Mouse (Mus musculus) Patski (cell line): ENCODE measurements at regions not wholly inside any gene's neighbourhood (a gene's known extent, or its start where the extent isn't known, plus 50 kb on each side); places are given as distances from the start of the nearest gene placed in this dataset.

Source experiments
- ATAC-seq: fragments of 100-300 bp; one replicate; pipeline ENCODE4 v1.8.0; 2021
- CTCF ChIA-PET: fragments of 350-600 bp; sonication (Branson Sonifier 250); formaldehyde crosslinking; loops from one replicate; lab custom pipeline; 2022; ENCODE audit warnings: inconsistent platforms; lab: Charles Lee
- POLR2A ChIA-PET: fragments of 350-600 bp; sonication (Branson Sonifier 250); formaldehyde crosslinking; loops from one replicate; lab custom pipeline; 2022; ENCODE audit warnings: antibody characterized with exemption, inconsistent platforms; lab: Charles Lee
- DNase-seq: peaks from one replicate; pipeline ENCODE4 v3.0.0-alpha.2; 2011; ENCODE audit warnings: low read depth, low spot score
- H3K27me3 ChIP-seq: fragments of 371-371 bp; one replicate; pipeline ENCODE4 v1.5.1; 2021
- CTCF ChIP-seq: fragments of 100-300 bp; IDR thresholded peaks from one replicate; pipeline ENCODE4 v1.5.1; 2021
- in situ Hi-C: fragments of 300-500 bp; cut with MboI; formaldehyde crosslinking; loops from 3 replicates; pipeline ENCODE4 v1.11.1; 2018; ENCODE audit warnings: low pct_unique_long_range_greater_than_20kb, mixed read lengths

GRCm38 (mm10) chr14:64511300-64511699 is 407.2 kb downstream of the Prss52 start:
- in situ Hi-C loops = no loop called here
- ATAC-seq (no peak), DNase-seq (no peak)
- no peak for TF ChIP-seq CTCF
- peaks cover 13% of the 10 kb centered on the region for H3K27me3 ChIP-seq
- POLR2A ChIA-PET = no interaction called here
- CTCF ChIA-PET = no interaction called here

DNA sequence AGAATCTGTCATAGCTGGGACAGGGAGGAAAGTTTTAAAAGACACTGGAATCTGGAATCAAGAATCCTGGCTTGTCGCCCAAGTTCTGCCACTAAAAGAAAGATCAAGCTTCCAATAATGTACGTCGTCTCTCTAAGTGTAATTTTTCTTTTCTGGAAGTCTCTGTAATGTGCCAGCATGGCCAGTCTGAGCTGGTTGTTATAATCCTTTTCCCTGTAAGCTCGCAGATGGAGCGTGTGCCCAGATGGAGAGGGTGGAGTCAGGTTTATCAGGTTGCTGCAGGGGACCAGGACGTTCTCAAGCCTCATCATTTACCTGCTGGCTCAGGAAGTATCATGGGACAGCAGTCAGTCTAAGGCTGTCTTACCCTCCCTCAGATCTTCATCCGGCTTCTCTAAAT is 408.6 kb downstream of the Prss52 start:
- no peak for TF ChIP-seq CTCF
- in situ Hi-C loops = no loop called here
- H3K27me3 ChIP-seq = peaks cover 13% of the 10 kb centered on the region
- no peak for DNase-seq
- ChIA-PET POLR2A (no interaction called here), CTCF (no interaction called here)
- no peak for ATAC-seq

DNA sequence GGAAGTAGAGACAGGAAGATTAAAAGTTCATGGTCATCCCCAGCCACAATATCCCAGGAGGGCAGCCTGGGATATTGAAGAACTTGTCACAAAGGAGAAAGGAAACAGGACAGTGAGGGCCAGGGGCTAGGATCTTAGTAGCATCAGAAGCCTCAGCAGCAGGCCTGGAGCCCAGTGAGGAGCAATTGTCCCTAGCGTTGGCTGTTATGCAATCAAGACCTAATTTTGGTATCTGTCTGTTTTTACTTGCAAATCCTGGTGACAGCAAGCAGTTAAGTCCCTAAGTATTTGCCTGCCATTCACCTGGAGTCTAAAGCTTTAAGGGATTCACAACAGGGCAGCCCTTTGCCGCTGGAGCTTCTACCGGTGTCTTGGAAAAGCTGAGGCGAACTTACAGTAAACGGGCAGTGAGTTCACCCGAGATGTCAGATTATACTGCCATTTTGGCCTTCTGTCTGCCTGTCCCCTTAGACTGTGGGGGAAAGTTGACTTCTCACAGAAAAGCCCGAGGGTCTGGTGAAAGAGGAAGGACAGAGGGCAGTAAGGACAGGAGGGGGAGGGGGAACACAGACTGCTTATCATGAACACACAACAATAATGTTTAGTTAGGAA is 413.6 kb downstream of the Prss52 start:
- TF ChIP-seq CTCF = no peak
- DNase-seq (no peak), ATAC-seq (no peak)
- peaks cover 27% of the 10 kb centered on the region for H3K27me3 ChIP-seq
- in situ Hi-C loops = no loop called here
- ChIA-PET POLR2A (no interaction called here), CTCF (no interaction called here)

- ChIA-PET CTCF (no interaction called here), POLR2A (no interaction called here)
- TF ChIP-seq CTCF = no peak
- no peak for DNase-seq
- H3K27me3 ChIP-seq = peaks cover 40% of the 10 kb centered on the region
- ATAC-seq = no peak
- in situ Hi-C loops = no loop called here
These were observed 420.6 kb downstream of the Prss52 start for GRCm38 (mm10) chr14:64524641-64525040.

DNA sequence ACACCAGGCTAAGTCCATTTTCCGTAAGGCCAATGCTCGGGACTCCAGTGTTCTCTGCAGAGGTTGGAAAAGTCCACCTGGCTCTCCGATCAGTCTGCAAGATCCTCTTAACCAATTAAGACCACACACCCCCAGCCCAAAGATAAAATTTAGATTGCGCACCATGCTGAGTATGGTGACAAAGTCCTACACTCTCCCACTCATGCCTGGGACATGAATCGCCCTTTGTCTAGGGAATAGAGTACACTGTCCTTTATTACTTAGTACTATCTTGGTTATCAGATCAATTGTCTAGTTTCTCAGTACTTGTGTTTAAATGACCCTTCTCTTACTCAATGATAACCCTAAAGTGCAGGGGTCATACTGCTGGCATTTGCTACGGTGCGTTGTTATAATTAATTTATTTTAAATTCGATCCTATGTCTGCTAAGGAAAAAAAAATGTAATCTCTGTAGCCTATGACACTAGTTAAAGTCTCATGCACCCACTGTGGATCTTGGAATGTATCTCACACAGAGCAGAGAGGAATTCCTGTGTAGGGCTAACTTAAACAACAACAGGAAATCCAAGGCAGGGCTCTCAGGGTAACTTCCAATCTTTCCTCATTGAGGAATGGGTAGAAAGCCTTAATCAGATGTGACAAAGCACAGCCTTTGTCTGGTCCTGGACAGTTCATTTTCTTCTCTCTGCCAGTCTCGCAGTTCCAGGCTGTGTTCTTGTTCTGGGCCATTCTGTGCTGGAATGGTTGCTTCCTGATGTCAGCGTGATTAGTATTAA is 421.4 kb downstream of the Prss52 start:
- no peak for TF ChIP-seq CTCF
- in situ Hi-C loops = no loop called here
- H3K27me3 ChIP-seq = peaks cover 34% of the 10 kb centered on the region
- DNase-seq (no peak), ATAC-seq (no peak)
- ChIA-PET CTCF (no interaction called here), POLR2A (interaction anchor here (0.7 kb wide), 1 partner anchor 23 kb away, joined by 3 read pairs; no protein-coding TSS in a partner anchor)

DNA sequence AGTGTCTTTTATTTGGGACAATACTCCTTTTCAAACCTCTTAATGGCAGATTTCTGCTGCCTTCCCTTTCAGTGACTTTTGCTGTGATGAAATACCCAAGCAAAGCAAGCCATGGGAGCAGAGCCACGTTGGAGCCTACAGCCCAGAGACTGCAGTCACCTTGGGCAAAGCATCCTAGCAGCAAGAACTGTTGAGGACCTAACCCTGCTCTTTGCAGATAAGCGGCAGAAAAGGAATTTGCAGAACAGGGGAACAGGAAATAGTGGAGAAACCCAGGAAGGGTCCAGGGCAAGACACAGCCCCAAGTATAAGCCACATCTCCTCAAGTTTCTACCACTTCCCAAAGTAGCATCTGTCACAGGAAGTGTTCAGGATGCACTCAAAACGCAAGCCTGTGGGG is 426.5 kb downstream of the Prss52 start:
- ATAC-seq = no peak

GRCm38 (mm10) chr14:64531221-64531949 is 427.3 kb downstream of the Prss52 start:
- in situ Hi-C loops = no loop called here
- ATAC-seq (no peak), DNase-seq (no peak)
- POLR2A ChIA-PET = interaction anchor here (0.5 kb wide), 1 partner anchor 34 kb away, joined by 3 read pairs; no protein-coding TSS in a partner anchor
- no peak for TF ChIP-seq CTCF
- CTCF ChIA-PET = no interaction called here
- H3K27me3 ChIP-seq = peaks cover 33% of the 10 kb centered on the region

More for the DNA sequence above, 426.5 kb downstream of the Prss52 start:
- CTCF ChIA-PET = no interaction called here
- TF ChIP-seq CTCF = no peak
- POLR2A ChIA-PET = no interaction called here
- in situ Hi-C loops = no loop called here
- no peak for DNase-seq
- H3K27me3 ChIP-seq = peaks cover 37% of the 10 kb centered on the region

DNA sequence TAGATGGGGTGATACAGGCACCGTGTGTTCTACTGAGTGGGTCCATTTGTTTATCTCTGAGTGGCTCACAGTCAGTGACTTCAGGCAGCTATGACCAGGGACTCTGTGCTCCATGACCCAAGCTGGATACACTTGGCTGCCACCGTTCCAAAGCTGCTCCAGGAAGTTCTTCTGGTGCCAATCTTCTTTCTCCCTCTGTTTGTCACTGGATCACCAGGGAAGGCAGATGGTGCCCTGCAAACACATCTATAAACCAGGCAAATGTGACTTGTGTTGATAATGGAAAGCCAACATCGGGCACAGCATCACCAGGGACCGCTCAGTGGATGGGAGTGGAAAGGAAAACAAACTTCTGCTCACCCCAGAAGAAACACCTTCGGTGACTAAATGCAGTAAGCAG is 428.3 kb downstream of the Prss52 start:
- peaks cover 26% of the 10 kb centered on the region for H3K27me3 ChIP-seq
- no peak for DNase-seq
- POLR2A ChIA-PET = no interaction called here
- CTCF ChIA-PET = no interaction called here
- in situ Hi-C loops = no loop called here
- no peak for ATAC-seq
- no peak for TF ChIP-seq CTCF

DNA sequence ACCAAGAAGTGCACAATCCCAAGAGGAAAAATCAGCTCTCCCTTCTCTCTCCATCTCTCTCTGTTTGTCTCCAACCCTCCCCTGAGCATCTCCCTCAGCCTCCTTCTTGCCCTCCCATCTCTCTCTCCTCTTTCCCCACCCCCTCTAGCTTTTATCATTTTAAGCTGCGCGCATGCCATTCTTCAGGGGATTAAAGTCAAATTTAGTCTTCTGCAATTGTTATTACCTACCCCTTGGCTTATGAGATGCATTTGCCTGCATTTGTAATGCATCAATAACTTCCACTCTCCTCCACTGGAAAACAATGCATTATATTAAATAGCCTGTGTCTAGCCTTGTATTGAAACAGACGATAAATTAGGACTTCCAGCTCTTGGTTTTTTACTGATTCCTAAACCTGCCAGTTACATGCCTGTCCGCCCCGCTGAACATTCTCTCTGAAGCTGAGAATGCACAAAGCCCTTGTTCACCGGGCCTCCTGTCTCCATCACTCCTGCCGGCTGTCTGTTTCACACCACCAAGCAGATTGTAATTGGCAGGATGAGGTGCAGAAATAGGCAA is 429.6 kb downstream of the Prss52 start:
- ATAC-seq (no peak), DNase-seq (no peak)
- CTCF ChIA-PET = no interaction called here
- in situ Hi-C loops = no loop called here
- TF ChIP-seq CTCF = no peak
- H3K27me3 ChIP-seq = peaks cover 26% of the 10 kb centered on the region
- POLR2A ChIA-PET = no interaction called here

- ATAC-seq = no peak
- CTCF ChIA-PET = no interaction called here
- POLR2A ChIA-PET = no interaction called here
- no peak for DNase-seq
- in situ Hi-C loops = no loop called here
- TF ChIP-seq CTCF = no peak
- H3K27me3 ChIP-seq = peaks cover 26% of the 10 kb centered on the region
These were observed 430.1 kb downstream of the Prss52 start for GRCm38 (mm10) chr14:64534194-64534593.
